Mouse (Mus musculus): ENCODE measurements around the gene Mybpc2. TPM values are rescaled to one million over a fixed set of nuclear protein-coding genes. Genes with fewer than 3 reads are reported as not detected.
A peak's percentile ranks its signal among the peaks of the same experiment; 100 is the strongest.

The Mybpc2 gene
- polyA plus RNA-seq, 1 experiment from 2014 or later: 4.5 TPM

DNA sequence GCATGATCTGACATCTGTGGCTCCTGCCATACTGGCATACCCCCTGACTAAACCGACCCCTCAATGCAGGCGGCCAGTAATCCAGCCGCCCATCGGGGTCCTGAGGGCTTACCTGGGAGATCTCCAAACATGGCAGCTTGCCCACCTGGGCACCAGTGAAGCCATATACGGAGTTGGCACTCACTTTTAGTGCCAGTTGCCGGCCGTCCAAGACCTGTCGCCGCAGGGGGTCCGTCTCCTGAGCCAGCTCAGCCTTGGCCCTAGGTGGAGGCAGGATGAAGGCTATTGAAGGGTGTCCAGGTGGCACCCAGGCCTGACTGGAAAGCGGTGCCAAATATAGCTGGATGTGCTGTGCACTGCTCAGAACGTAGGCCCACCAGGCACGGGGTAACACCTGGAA is 13.0 kb upstream of the Mybpc2 start:
- no peak overlapping the region for H3K9ac ChIP-seq (ENCODE audit: low read length)
- H3K4me2 ChIP-seq (ENCODE audit: low read depth, low read length): no peak overlapping the region
- peaks cover 52% of the 10 kb centered on the region for H3K36me3 ChIP-seq (ENCODE audit: control insufficient read depth, insufficient read depth)
- no peak overlapping the region for H3K27ac ChIP-seq (ENCODE audit: low read length)
- ATAC-seq (replicated peaks; ENCODE audit: extremely low read depth, insufficient read depth, low FRiP score): no peak
- WGBS: 90% methylated on average over 13 of the region's 13 CpGs
- no peak overlapping the region for H3K4me3 ChIP-seq (ENCODE audit: low read length)
- H3K9me3 ChIP-seq (replicated peaks; ENCODE audit: control insufficient read depth, low read length): no peaks in the 10 kb centered on the region
- H3K4me1 ChIP-seq (ENCODE audit: control insufficient read depth, insufficient read depth, low read length): peaks cover 13% of the 10 kb centered on the region
- H3K27me3 ChIP-seq (ENCODE audit: control insufficient read depth, insufficient read depth, low read length): no peaks in the 10 kb centered on the region

DNA sequence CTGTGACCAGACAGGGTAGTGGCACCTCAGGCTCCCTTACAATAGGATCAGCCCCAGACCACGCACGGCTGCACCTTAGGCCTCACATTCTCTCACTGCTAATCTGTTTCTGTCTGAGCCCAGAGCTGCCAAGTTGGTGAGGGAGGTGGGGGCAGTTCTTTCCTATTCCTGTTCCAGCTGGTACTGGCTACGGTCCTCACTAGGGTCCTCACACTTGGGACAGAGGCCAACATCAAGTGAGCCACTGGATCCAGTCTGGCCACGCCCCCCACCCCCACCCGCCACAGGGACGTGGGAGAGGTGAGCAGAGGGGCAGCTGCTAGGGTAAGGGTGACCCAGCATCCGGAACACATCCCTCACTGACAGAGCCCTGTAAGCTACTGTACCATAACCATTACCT is 12.6 kb upstream of the Mybpc2 start:
- H3K4me3 ChIP-seq (ENCODE audit: low read length): no peak overlapping the region
- peak overlapping the region; percentile 14; the same call in 1 of the 2 replicates for H3K9ac ChIP-seq (ENCODE audit: low read length)
- no peaks in the 10 kb centered on the region for H3K27me3 ChIP-seq (ENCODE audit: control insufficient read depth, insufficient read depth, low read length)
- H3K4me1 ChIP-seq (ENCODE audit: control insufficient read depth, insufficient read depth, low read length): peaks cover 13% of the 10 kb centered on the region
- H3K36me3 ChIP-seq (ENCODE audit: control insufficient read depth, insufficient read depth): peaks cover 51% of the 10 kb centered on the region
- H3K9me3 ChIP-seq (replicated peaks; ENCODE audit: control insufficient read depth, low read length): no peaks in the 10 kb centered on the region
- WGBS: 54% methylated on average over 7 of the region's 7 CpGs
- H3K27ac ChIP-seq (ENCODE audit: low read length): 0 out of 2 replicates have a peak overlapping the region, but pooled peaks have one; percentile 4
- no peak overlapping the region for H3K4me2 ChIP-seq (ENCODE audit: low read depth, low read length)
- 0 out of 2 replicates have a peak, but pooled peaks have one; percentile 1 for ATAC-seq (replicated peaks; ENCODE audit: extremely low read depth, insufficient read depth, low FRiP score)

DNA sequence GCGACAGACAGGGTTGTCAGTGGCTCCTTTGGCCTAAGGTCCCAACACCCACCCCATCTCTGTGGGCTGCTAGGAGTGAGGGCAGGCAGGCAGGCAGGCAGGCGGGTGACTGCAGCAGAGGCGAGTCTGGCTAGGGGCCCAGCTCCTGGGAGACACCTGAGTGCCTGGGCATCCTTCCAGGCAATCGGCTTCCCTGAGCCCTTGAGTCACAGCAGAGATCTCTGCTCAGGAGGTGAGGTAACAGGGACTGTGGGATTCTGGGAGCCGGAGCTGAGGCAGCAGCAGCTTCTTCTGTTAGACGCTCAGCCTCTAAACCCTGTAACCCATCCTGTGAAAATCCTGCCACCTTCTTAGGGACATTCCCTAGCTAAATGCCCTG is 12.1 kb upstream of the Mybpc2 start:
- Histone ChIP-seq H3K36me3 (ENCODE audit: control insufficient read depth, insufficient read depth) (peaks cover 48% of the 10 kb centered on the region), H3K4me2 (ENCODE audit: low read depth, low read length) (no peak overlapping the region), H3K27ac (ENCODE audit: low read length) (peak overlapping the region; percentile 23; the same call in 1 of the 2 replicates), H3K4me1 (ENCODE audit: control insufficient read depth, insufficient read depth, low read length) (peaks cover 13% of the 10 kb centered on the region), H3K4me3 (ENCODE audit: low read length) (no peak overlapping the region), H3K27me3 (ENCODE audit: control insufficient read depth, insufficient read depth, low read length) (no peaks in the 10 kb centered on the region), H3K9me3 (replicated peaks; ENCODE audit: control insufficient read depth, low read length) (no peaks in the 10 kb centered on the region), H3K9ac (ENCODE audit: low read length) (peak overlapping the region; percentile 14; the same call in 1 of the 2 replicates)
- WGBS: 59% methylated on average over 6 of the region's 6 CpGs
- ATAC-seq (replicated peaks; ENCODE audit: extremely low read depth, insufficient read depth, low FRiP score): 0 out of 2 replicates have a peak, but pooled peaks have one; percentile 5

DNA sequence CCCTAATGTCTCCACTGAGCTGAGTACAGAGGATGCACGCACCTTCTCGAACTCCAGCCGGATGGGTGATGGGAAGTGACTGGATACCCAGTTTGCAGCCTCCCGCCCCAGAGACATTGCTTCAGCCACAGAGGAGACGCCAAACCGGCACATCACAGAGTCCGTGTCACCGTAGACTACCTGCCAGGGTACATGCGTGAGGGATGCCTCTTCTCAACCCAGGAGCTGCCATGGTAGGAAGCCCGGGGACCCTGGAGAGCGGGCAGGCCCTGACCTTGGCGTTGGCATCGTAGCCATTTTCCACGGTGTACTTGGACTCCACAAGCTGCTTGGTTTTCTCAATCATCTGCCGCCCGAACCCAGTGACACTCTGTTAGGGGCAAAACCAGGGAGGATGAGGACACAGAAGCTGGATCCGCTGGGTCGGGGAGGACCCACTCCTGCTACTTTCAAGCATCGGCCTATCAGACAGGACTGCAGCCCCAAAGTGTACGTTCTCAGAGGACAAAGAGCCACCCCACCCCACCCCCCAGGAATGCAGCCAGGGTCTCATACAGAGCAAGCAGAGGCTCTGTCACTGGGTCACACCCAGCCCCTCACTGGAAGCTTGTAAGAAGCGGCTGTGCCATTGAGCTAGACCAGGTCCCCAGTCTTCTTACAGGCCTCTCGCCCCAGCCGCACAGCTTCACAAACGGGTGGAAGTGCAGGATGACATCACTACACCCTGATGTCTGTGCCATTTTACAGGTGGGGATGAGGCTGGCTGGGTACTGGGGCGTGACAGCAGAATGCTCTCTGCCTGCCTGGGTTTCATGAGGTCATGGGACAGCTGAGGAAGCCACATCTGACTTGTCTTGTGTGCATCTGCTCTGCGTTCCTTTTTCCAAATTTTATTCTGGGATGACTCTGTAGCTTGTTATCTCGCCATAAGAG is 11.5 kb upstream of the Mybpc2 start:
- Histone ChIP-seq H3K4me3 (ENCODE audit: low read length) (no peak overlapping the region), H3K9ac (ENCODE audit: low read length) (peak overlapping the region; percentile 14; the same call in 1 of the 2 replicates), H3K4me1 (ENCODE audit: control insufficient read depth, insufficient read depth, low read length) (peaks cover 13% of the 10 kb centered on the region), H3K36me3 (ENCODE audit: control insufficient read depth, insufficient read depth) (peaks cover 42% of the 10 kb centered on the region), H3K9me3 (replicated peaks; ENCODE audit: control insufficient read depth, low read length) (no peaks in the 10 kb centered on the region), H3K27me3 (ENCODE audit: control insufficient read depth, insufficient read depth, low read length) (no peaks in the 10 kb centered on the region), H3K27ac (ENCODE audit: low read length) (peak overlapping the region; percentile 23; the same call in 1 of the 2 replicates), H3K4me2 (ENCODE audit: low read depth, low read length) (no peak overlapping the region)
- WGBS: 86% methylated on average over 27 of the region's 27 CpGs
- ATAC-seq (replicated peaks; ENCODE audit: extremely low read depth, insufficient read depth, low FRiP score): no peak

DNA sequence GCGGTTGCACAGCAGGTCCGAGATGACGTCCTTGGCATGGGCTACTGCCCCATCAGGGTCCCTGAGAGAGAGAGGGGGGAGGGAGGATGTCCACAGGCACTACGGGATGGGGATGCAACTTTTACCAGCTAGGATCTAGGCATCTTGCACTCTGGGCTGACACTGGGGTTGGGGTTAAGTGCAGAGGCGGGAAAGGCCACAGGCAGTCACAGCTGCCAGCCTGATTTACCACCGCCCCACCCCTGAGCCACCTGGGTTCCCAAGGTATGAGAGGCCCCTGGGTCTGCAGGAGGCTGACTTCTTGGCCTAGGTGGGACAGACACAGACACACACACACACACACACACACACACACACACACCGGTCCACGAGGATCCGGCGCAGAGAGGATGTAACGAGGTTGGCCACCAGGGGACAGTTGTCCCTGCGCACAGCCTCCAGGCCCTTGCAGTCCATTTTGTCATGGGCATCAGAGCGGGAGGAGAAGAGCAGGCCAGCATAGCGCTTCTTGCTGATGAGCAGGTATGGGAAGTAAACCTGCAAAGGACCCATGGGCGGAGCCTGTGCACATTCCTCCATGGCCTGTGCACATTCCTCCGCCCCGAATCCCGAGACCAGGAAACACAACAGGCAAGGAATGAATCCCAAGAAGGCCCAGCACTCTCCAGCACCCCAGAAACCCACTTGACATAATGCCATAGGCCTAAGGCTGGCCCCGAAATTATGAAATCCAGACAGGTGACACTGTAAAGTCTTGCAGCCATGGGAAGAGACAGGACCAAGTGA is 10.4 kb upstream of the Mybpc2 start:
- Histone ChIP-seq H3K9ac (ENCODE audit: low read length) (no peak overlapping the region), H3K36me3 (ENCODE audit: control insufficient read depth, insufficient read depth) (peaks cover 33% of the 10 kb centered on the region), H3K27ac (ENCODE audit: low read length) (no peak overlapping the region), H3K4me2 (ENCODE audit: low read depth, low read length) (no peak overlapping the region), H3K4me3 (ENCODE audit: low read length) (no peak overlapping the region), H3K9me3 (replicated peaks; ENCODE audit: control insufficient read depth, low read length) (no peaks in the 10 kb centered on the region), H3K27me3 (ENCODE audit: control insufficient read depth, insufficient read depth, low read length) (no peaks in the 10 kb centered on the region), H3K4me1 (ENCODE audit: control insufficient read depth, insufficient read depth, low read length) (peaks cover 13% of the 10 kb centered on the region)
- no peak for ATAC-seq (replicated peaks; ENCODE audit: extremely low read depth, insufficient read depth, low FRiP score)
- WGBS: 89% methylated on average over 19 of the region's 19 CpGs

DNA sequence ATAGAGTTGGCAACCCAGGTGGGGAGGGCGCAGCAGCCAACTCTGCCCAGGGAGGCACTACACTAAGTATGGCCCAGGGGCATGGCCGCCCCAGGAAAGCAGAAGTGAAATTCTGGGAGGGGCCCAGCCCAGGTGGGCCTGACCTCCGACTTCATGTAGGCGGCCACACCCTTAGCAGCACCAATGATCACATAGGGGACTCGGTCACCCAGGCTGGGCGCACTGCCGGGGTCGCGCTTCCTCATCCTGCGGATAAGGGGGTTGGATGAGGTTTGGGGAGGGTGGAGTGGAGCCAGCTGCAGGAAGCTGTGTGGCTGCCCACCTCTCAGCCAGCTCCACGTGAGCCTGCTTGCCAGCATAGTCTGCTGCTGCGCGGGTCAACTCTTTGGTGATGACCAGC is 9.8 kb upstream of the Mybpc2 start:
- H3K4me2 ChIP-seq (ENCODE audit: low read depth, low read length): no peak overlapping the region
- H3K9ac ChIP-seq (ENCODE audit: low read length): no peak overlapping the region
- ATAC-seq (replicated peaks; ENCODE audit: extremely low read depth, insufficient read depth, low FRiP score): 0 out of 2 replicates have a peak, but pooled peaks have one; percentile 4
- H3K4me3 ChIP-seq (ENCODE audit: low read length): no peak overlapping the region
- no peak overlapping the region for H3K27ac ChIP-seq (ENCODE audit: low read length)
- peaks cover under 1% of the 10 kb centered on the region; the same call in 1 of the 2 replicates for H3K27me3 ChIP-seq (ENCODE audit: control insufficient read depth, insufficient read depth, low read length)
- H3K4me1 ChIP-seq (ENCODE audit: control insufficient read depth, insufficient read depth, low read length): peaks cover 13% of the 10 kb centered on the region
- WGBS: 92% methylated on average over 13 of the region's 13 CpGs
- peaks cover 29% of the 10 kb centered on the region for H3K36me3 ChIP-seq (ENCODE audit: control insufficient read depth, insufficient read depth)
- H3K9me3 ChIP-seq (replicated peaks; ENCODE audit: control insufficient read depth, low read length): no peaks in the 10 kb centered on the region

DNA sequence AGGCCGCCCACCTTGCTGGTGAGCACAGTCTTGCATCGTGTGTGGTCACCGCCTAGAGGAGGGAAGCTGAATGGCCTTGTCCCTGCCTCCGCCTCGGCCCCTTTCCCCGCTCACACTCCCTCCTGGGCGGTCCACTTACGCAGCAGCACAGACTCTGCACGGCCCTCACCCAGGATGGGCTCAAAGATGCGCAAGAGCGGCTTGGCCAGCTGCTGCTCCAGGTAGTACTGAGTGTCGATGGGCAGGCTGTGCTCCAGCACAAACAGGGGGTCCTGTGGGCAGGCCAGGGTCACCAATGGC is 9.2 kb upstream of the Mybpc2 start:
- no peak for ATAC-seq (replicated peaks; ENCODE audit: extremely low read depth, insufficient read depth, low FRiP score)
- Histone ChIP-seq H3K36me3 (ENCODE audit: control insufficient read depth, insufficient read depth) (peaks cover 25% of the 10 kb centered on the region), H3K4me3 (ENCODE audit: low read length) (no peak overlapping the region), H3K4me2 (ENCODE audit: low read depth, low read length) (no peak overlapping the region), H3K9me3 (replicated peaks; ENCODE audit: control insufficient read depth, low read length) (no peaks in the 10 kb centered on the region), H3K27me3 (ENCODE audit: control insufficient read depth, insufficient read depth, low read length) (peaks cover 6% of the 10 kb centered on the region; the same call in 1 of the 2 replicates), H3K27ac (ENCODE audit: low read length) (no peak overlapping the region), H3K9ac (ENCODE audit: low read length) (no peak overlapping the region), H3K4me1 (ENCODE audit: control insufficient read depth, insufficient read depth, low read length) (peaks cover 13% of the 10 kb centered on the region)
- 83% methylated on average over 12 of the region's 12 CpGs for WGBS

DNA sequence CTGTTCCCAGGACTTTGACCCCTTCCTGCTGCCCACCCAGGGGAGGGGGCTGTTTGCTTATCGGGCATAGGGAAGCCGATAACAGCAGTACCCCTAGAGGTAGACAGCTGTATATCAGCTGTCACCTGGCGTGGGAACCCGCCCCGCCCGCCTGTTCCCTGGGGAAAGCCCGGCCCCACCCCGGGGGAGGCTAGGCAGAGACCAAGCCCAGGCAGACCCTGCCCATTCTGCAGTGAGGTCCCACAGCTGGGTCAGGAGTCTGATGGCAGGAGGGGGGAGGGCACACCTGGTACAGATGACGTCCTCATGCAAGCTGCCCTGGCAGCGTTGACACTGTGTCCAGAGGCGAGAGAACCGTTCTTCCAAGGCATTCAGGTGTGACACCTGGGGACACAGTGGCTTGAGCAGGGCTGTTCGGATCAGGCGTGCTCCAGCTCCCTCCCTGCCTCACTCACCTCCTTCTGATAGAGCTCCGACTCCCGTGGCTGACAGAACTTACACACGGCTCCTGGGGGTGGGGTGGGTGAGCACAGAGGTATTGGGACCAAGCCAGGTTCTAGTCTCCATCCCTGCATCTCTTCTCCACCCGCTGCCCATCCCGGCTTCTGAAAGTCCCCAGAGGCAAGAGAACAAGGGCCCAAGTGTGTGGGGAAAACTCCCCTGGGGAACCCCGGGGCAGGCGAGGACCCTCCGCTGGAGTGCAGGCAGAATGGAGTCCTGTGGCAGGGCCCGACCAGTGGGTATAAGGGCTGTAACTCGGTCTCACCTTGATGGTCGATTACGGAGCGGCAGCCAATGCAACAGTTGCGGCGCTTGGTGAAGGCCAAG is 8.7 kb upstream of the Mybpc2 start:
- Histone ChIP-seq H3K4me2 (ENCODE audit: low read depth, low read length) (no peak overlapping the region), H3K4me3 (ENCODE audit: low read length) (no peak overlapping the region), H3K36me3 (ENCODE audit: control insufficient read depth, insufficient read depth) (peaks cover 25% of the 10 kb centered on the region), H3K4me1 (ENCODE audit: control insufficient read depth, insufficient read depth, low read length) (peaks cover 13% of the 10 kb centered on the region), H3K9ac (ENCODE audit: low read length) (no peak overlapping the region), H3K9me3 (replicated peaks; ENCODE audit: control insufficient read depth, low read length) (no peaks in the 10 kb centered on the region), H3K27ac (ENCODE audit: low read length) (no peak overlapping the region), H3K27me3 (ENCODE audit: control insufficient read depth, insufficient read depth, low read length) (peaks cover 6% of the 10 kb centered on the region; the same call in 1 of the 2 replicates)
- no peak for ATAC-seq (replicated peaks; ENCODE audit: extremely low read depth, insufficient read depth, low FRiP score)
- WGBS: 80% methylated on average over 29 of the region's 29 CpGs

Data from heart, embryonic 16.5 days (tissue).